Mouse (Mus musculus): ENCODE measurements around the gene Itga4. TPM values are rescaled to one million over a fixed set of nuclear protein-coding genes. Genes with fewer than 3 reads are reported as not detected.

Itga4 gene
- polyA plus RNA-seq (2015; fragmentation: Nextera tagmentation; extraction: Ambion mirVana) = 1.7 and 1.8 TPM in 2 replicates

DNA sequence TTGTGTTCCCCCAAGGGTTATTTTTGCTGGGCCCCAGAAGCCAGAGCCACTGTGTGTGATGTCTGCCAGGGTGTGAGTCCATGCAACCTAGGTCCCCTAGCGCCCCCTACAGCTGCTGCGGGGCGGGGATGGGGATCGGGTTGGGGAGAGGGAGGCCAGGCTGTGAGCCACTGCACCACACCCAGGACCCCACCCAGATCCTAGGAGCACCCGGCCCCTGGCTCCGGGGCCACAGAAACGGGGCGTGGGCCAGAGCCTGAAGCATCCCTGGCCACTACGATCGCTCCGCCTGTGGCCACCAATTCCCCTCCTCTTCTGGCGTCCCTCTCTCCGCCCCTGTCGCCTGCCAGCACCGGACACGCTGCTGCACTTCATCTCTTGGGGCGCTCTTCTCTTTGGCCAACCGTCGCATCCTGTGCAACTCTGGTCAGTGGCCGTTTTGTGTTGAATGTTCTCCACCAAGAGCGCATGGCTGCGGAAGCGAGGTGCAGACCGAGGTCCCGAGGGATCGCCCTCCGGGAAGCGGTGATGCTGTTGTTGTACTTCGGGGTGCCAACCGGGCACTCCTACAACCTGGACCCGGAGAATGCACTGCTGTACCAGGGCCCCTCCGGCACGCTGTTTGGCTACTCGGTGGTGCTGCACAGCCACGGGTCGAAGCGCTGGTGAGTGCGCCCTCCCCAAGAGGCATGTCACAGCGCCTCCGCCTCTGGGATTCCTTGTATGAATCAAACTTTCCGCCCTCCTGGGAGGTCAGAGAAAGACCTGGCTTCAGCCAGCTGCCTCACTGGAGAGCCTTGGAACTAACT lies at the start of gene Itga4:
TSS of gene Itga4 (plus strand) at position 235 of the 809 bp plus-strand sequence.
- Histone ChIP-seq H3K36me3 (ENCODE audit: control insufficient read depth, insufficient read depth) (no peaks in the 10 kb centered on the region), H3K27me3 (replicated peaks; ENCODE audit: control insufficient read depth, insufficient read depth, low read length) (no peaks in the 10 kb centered on the region), H3K4me1 (replicated peaks; ENCODE audit: control insufficient read depth, insufficient read depth, low read length) (no peaks in the 10 kb centered on the region), H3K4me2 (replicated peaks; ENCODE audit: low read depth) (peak within 1 kb of the TSS; percentile 62), H3K9ac (ENCODE audit: low read depth, low read length) (0 out of 2 replicates have a peak within 1 kb of the TSS, but pooled peaks have one; percentile 17), H3K27ac (ENCODE audit: low read depth, low read length) (peak within 1 kb of the TSS; percentile 21; the same call in 1 of the 2 replicates), H3K4me3 (ENCODE audit: low read depth, low read length) (peak within 1 kb of the TSS; percentile 36), H3K9me3 (ENCODE audit: control insufficient read depth) (no peaks in the 10 kb centered on the region)
- peak; percentile 54 for ATAC-seq
- WGBS = 1% methylated on average over 41 of the region's 41 CpGs
- peak; percentile 63 for TF ChIP-seq CTCF (IDR thresholded peaks at IDR 0.05; ENCODE audit: low read depth)

DNA sequence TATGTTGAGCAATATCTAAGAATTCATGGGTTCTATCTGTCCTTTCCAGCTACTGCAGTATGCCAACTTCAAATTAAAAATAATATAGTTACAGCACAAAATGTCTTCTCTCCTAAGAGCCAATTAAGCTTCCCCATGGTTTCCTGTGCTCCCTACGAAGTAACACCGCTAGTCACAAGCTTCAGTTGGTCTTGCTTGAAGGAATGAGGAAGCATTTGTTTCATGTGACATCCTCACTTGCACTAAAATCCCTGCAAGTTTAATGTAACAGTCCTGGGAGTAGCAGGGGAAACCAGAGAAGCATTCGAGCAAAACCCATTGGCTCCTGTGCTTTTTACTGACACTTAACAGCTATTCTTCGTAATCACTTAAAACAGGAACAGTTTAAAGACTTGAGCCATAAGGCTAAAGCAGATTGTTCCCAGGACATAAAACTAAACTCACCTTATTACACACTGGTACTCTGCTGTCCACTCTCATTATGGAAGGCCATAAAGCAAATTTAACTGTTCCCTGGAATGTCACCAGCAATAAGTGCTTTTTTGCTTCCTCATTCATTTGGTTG lies 49.0 kb upstream of the Itga4 start:
- no peak for TF ChIP-seq CTCF (IDR thresholded peaks at IDR 0.05; ENCODE audit: low read depth)
- no peak overlapping the region for H3K9ac ChIP-seq (ENCODE audit: low read depth, low read length)

DNA sequence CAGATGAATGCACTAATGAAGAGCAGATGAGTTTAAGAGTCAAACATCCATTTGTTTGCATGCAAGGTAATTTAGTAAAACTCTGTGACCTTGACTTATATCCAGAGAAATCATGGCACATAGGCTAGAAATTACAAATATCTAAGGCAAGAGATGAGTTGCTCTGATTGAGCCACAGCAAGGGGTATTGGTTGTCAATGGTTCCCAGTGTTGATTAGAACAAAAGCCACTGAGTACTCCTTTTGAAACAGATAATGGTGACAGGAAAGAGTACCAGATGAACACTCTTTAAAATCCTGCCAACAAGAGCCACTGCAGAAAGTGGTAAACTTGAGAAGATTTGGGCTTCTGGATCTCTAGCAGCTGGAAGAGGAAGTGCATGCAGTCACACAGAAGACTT lies 40.2 kb upstream of the Itga4 start:
- Histone ChIP-seq H3K9ac (ENCODE audit: low read depth, low read length) (no peak overlapping the region), H3K27me3 (replicated peaks; ENCODE audit: control insufficient read depth, insufficient read depth, low read length) (no peaks in the 10 kb centered on the region), H3K4me3 (ENCODE audit: low read depth, low read length) (no peak overlapping the region), H3K36me3 (ENCODE audit: control insufficient read depth, insufficient read depth) (no peaks in the 10 kb centered on the region), H3K27ac (ENCODE audit: low read depth, low read length) (no peak overlapping the region), H3K4me1 (replicated peaks; ENCODE audit: control insufficient read depth, insufficient read depth, low read length) (no peaks in the 10 kb centered on the region), H3K9me3 (ENCODE audit: control insufficient read depth) (no peaks in the 10 kb centered on the region), H3K4me2 (replicated peaks; ENCODE audit: low read depth) (no peak overlapping the region)
- ATAC-seq = no peak
- no peak for TF ChIP-seq CTCF (IDR thresholded peaks at IDR 0.05; ENCODE audit: low read depth)

More for the DNA sequence above, 49.0 kb upstream of the Itga4 start:
- Histone ChIP-seq H3K36me3 (ENCODE audit: control insufficient read depth, insufficient read depth) (no peaks in the 10 kb centered on the region), H3K4me1 (replicated peaks; ENCODE audit: control insufficient read depth, insufficient read depth, low read length) (no peaks in the 10 kb centered on the region), H3K27ac (ENCODE audit: low read depth, low read length) (no peak overlapping the region), H3K4me2 (replicated peaks; ENCODE audit: low read depth) (no peak overlapping the region), H3K27me3 (replicated peaks; ENCODE audit: control insufficient read depth, insufficient read depth, low read length) (no peaks in the 10 kb centered on the region), H3K9me3 (ENCODE audit: control insufficient read depth) (no peaks in the 10 kb centered on the region), H3K4me3 (ENCODE audit: low read depth, low read length) (no peak overlapping the region)
- no peak for ATAC-seq
- WGBS = 79% methylated on average over 4 of the region's 4 CpGs

DNA sequence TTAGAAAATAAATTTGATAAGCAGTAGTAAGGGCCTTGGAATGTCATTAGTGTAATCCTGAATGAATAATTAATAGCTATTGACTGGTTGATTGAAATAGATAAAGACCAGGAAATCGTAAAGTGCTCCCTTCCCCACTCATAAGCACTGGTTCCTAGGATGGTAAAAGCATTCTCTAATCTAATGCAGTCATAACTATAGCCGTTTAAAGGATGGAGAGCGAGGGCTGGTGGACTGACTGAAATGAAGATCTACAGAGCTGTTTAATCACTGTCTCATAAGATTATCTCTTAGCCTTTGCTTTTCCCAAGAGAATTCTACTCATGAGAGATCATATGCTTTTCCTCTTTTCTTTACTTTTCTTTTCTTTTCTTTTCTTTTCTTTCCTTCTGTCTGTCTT lies 39.7 kb upstream of the Itga4 start:
- H3K4me1 ChIP-seq (replicated peaks; ENCODE audit: control insufficient read depth, insufficient read depth, low read length) = no peaks in the 10 kb centered on the region
- H3K27ac ChIP-seq (ENCODE audit: low read depth, low read length) = no peak overlapping the region
- 55% methylated on average over 3 of the region's 3 CpGs for WGBS
- no peak overlapping the region for H3K9ac ChIP-seq (ENCODE audit: low read depth, low read length)
- no peak overlapping the region for H3K4me2 ChIP-seq (replicated peaks; ENCODE audit: low read depth)
- H3K9me3 ChIP-seq (ENCODE audit: control insufficient read depth) = no peaks in the 10 kb centered on the region
- H3K4me3 ChIP-seq (ENCODE audit: low read depth, low read length) = no peak overlapping the region
- H3K36me3 ChIP-seq (ENCODE audit: control insufficient read depth, insufficient read depth) = no peaks in the 10 kb centered on the region
- no peak for ATAC-seq
- H3K27me3 ChIP-seq (replicated peaks; ENCODE audit: control insufficient read depth, insufficient read depth, low read length) = no peaks in the 10 kb centered on the region
- no peak for TF ChIP-seq CTCF (IDR thresholded peaks at IDR 0.05; ENCODE audit: low read depth)

- H3K4me2 ChIP-seq (replicated peaks; ENCODE audit: low read depth) = no peak overlapping the region
- WGBS = 50% methylated on average over 3 of the region's 3 CpGs
- H3K9ac ChIP-seq (ENCODE audit: low read depth, low read length) = no peak overlapping the region
- ATAC-seq = no peak
- H3K4me3 ChIP-seq (ENCODE audit: low read depth, low read length) = no peak overlapping the region
- no peaks in the 10 kb centered on the region for H3K27me3 ChIP-seq (replicated peaks; ENCODE audit: control insufficient read depth, insufficient read depth, low read length)
- H3K27ac ChIP-seq (ENCODE audit: low read depth, low read length) = no peak overlapping the region
- TF ChIP-seq CTCF (IDR thresholded peaks at IDR 0.05; ENCODE audit: low read depth) = no peak
- H3K4me1 ChIP-seq (replicated peaks; ENCODE audit: control insufficient read depth, insufficient read depth, low read length) = no peaks in the 10 kb centered on the region
- H3K36me3 ChIP-seq (ENCODE audit: control insufficient read depth, insufficient read depth) = no peaks in the 10 kb centered on the region
- no peaks in the 10 kb centered on the region for H3K9me3 ChIP-seq (ENCODE audit: control insufficient read depth)
These were observed 30.4 kb upstream of the Itga4 start for GRCm38 (mm10) chr2:79224714-79225426.

- no peaks in the 10 kb centered on the region for H3K4me1 ChIP-seq (replicated peaks; ENCODE audit: control insufficient read depth, insufficient read depth, low read length)
- no peak for ATAC-seq
- no peak overlapping the region; the same call in 1 of the 2 replicates for H3K27ac ChIP-seq (ENCODE audit: low read depth, low read length)
- no peak overlapping the region for H3K9ac ChIP-seq (ENCODE audit: low read depth, low read length)
- no peaks in the 10 kb centered on the region for H3K36me3 ChIP-seq (ENCODE audit: control insufficient read depth, insufficient read depth)
- H3K9me3 ChIP-seq (ENCODE audit: control insufficient read depth) = no peaks in the 10 kb centered on the region
- no peaks in the 10 kb centered on the region for H3K27me3 ChIP-seq (replicated peaks; ENCODE audit: control insufficient read depth, insufficient read depth, low read length)
- H3K4me3 ChIP-seq (ENCODE audit: low read depth, low read length) = no peak overlapping the region
- no peak for TF ChIP-seq CTCF (IDR thresholded peaks at IDR 0.05; ENCODE audit: low read depth)
- WGBS = 65% methylated on average over 4 of the region's 4 CpGs
- H3K4me2 ChIP-seq (replicated peaks; ENCODE audit: low read depth) = no peak overlapping the region
These were observed 27.4 kb upstream of the Itga4 start for GRCm38 (mm10) chr2:79227805-79228241.
